Mouse (Mus musculus): ENCODE measurements at regions not wholly inside any gene's neighbourhood (a gene's known extent, or its start where the extent isn't known, plus 50 kb on each side); places are given as distances from the start of the nearest gene placed in this dataset.

DNA sequence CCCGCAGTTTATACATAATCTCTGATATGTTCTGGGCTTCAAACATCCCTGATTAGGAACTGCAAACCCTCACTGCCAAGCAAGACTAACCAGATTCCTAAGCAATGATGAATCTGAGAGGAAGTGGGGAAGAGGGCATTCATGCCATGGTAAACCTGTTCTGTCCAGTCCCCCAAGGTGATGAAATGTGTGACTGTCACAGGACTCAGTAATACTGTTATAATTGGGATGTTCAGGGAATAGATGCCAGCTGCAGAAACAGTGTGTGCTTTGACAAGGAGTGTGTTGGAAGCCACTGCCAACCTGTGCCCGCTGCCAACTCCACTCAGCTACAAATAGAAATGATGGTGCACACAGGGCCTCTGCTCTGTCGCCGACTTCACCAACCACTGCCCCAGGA, 466.0 kb downstream of the Efna5 start:
- peak; percentile 93 for DNase-seq (ENCODE audit: low read depth)

DNA sequence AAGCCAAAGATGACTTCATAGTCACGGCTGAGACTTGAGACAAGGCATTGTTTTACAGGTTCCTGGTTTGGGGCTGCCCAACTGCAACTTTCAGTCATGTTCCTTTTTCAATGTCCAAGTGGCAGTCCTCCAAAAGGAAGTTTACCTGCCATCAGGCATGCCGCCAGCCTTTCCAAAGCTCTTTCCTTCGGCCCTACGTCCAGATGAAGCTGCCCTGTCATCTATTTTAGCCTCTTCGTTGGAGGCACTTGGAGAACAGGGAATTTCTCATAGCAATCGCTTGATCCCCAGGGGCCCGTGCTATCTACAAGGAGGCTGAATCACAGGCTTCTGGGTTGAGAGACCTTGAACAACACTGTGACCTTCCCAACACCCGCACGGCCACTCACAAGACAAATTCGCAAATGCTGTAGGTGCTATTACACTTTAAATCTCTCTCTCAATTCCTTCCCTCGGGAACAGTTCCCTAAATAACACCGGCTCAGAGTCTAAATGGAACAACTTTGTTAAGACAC, 468.4 kb downstream of the Efna5 start:
- no peak for DNase-seq (ENCODE audit: low read depth)

DNA sequence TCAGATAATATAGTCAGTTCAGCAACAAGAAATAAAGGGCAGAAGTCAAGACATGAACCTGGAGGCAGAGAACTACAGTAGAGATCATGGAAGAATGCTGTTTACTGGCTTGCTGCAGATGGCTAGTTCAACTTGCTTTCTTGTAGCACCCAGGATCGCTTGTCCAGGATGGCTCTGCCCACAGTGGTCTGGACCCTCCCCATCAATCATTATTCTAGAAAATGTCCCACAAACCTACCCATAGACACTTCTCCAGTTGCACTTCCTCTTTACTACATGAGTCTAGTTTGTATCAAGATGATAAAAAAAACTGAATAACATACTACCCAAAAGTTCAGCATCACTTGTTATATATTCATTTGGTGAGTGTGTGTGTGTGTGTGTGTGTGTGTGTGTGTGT, 477.4 kb downstream of the Efna5 start:
- no peak for DNase-seq (ENCODE audit: low read depth)

DNA sequence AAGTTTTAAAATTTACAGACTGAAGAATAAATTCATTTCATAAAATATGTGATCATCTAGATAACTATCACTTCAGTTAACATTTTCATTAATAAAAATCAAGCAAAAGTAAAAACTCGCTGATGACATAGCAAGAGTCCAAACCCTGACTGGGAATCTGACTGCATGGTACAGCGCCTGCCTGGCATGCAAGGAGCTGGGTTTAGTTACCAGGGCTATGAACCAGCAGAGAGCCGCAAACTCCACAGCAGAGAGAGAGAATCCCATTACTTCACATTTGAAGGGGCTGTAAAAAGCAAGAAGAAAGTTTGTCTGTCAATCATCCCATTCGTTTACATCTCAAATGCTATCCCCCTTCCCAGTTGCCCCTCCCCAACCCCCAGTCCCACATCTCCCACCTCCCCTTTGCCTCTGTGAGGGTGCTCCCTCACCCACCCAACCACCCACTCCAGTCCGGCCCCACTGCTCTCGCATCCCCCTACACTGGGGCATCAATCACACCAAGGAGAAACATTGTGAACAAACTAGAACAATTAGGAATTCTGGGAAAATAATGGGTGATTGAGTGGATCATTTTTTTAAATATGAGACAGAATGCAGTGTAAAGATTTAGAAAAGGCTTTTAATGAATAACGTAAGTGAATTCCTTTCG, 487.6 kb downstream of the Efna5 start:
- DNase-seq (ENCODE audit: low read depth): no peak

DNA sequence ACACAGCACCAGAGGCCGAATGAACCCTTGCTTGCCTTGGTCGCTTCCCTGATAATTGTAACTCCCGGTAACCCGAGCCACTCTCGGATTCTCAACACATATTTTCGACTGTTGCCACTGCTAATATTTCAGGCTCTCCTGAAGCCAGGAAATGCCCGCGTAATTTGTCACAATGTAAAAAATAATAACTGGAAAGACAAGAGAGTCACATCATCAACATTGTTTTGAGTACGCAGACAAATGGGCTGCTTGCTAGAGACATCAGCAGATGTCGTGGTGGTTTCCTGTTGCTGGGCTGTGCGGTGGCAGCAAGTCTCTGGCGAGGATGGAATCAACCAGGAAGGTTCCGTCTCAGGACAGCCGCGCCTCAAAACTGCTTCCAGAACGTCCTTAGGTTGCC, 497.1 kb downstream of the Efna5 start:
- DNase-seq (ENCODE audit: low read depth): no peak

DNA sequence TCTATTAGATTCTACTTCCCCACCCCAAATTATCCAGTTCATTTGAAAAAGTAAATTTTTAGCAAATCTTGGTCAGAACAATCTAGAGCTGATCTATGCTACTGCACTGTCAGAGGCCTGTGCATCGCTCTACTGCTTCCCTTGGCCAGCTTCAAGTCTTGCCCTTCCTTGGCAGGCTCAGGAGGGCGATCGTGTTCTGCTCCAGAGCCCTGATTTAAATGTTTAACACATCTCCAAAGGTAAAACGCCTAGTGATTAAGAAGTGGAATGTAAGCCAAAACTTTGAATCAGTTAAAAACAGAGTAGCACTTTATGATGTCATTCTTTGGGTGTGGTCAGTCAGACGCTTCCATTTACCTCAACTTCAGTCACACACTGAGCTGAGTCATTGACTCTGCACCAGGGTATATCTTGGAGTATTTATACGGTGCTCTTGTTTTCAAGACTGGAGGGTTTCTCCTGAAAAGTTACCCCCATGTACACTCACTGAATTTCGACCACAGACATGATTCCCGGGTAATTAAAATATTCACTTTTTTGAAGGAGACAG, 502.2 kb downstream of the Efna5 start:
- DNase-seq (ENCODE audit: low read depth): no peak

DNA sequence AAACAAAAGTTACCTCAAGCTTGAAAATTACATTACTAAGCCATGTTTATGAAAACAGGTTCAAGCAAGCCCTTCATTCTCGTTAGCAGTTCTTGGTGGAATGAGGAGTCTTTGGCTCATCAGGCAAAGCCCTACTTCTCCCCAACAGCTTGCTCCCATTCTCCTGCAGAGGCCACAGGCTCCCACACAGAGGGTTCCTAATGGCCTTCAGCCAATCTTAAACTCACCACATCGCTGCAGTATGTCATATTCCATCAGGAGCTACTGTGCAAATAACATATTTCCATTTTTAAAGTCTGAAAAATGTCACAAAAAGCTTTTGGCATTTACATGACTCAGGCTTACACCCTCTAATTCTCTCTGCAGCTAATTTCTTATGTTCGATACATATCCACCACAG, 512.0 kb downstream of the Efna5 start:
- DNase-seq (ENCODE audit: low read depth): no peak

DNA sequence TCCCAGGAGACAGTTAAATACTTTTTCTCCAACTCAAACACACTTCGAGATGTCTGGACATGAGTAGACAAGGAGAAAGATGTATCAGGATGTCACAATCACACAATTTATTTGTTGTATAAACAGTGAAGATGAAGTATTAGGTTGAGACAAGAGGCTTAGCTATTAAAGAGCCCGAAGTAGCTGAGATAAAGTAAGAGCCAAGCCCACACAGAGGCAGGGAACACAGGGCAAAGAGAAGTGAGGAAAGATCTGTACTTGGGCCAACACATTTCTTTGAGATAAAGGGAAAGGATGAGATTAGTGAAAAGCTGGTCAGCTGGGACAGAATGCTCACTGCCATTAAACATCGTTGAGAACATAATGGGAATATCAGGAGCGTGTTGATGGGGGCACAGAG, 513.2 kb downstream of the Efna5 start:
- DNase-seq (ENCODE audit: low read depth): no peak

DNA sequence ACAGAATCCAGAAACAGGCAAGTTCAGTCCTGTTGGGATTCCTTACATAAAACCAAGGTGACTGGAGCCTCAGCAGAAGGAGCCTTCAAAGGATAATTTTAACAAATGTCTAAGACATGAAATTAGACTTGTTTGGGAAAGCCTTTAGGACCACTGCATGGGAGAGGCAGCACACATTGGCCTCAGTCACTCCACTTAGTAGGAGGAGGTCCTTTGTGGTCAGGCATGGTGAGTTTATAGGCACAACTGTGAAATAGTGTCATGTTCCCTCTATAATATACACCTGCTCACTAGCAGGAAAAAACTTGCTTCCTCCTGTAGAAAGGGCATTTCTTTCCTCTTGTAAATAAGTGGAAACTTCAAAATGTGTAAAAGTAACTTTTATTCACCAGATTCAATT, 522.8 kb downstream of the Efna5 start:
- DNase-seq (ENCODE audit: low read depth): no peak

DNA sequence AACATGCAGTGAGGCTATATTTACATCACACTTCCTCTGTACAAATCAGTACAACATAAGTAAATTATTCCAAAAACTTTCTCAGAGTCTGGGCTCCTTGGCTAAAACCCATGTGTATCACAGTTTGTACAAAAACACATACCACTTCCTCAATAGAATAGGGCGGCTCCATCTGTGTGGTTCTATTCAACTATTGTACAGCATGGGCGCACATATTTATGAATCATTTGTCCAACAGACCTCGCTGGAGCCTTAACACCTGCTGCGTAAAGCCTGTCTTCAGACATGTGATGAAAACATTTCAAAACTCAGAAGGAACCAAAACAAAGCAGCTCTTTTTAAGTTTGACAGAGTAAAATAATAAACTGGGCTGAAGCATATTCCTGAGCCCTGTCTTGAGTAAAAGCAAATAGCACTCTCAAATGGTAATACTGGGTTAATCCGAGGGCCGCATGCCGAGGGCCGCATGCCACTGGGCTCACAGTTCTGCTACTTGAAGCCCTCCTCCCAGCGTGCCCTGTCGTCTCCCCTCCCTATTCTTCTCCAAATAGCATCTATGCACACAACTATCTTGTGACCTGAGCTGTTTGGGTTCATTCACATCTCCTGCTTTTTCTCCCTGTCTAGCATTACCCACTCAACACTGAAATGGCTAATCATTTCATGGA, 543.1 kb downstream of the Efna5 start:
- no peak for DNase-seq (ENCODE audit: low read depth)

DNA sequence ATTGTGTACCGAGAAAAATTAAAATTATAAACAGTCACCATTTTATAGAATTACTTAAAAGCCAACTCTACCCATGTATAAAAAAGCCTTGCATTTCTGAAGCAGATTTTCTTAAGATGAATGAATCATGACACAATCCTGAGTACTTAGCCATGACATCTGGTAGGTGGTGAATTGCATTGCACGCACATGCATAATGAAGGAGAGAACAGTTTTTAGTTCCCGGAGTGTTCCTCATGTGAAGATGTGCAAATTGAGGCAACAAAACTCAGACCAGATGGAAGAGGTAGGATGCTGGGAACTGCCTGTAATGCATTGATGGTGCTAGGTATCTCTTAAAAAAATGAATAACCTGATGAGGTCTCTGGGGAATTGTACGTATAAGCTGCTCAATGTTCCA, 550.9 kb downstream of the Efna5 start:
- DNase-seq (ENCODE audit: low read depth): no peak

DNA sequence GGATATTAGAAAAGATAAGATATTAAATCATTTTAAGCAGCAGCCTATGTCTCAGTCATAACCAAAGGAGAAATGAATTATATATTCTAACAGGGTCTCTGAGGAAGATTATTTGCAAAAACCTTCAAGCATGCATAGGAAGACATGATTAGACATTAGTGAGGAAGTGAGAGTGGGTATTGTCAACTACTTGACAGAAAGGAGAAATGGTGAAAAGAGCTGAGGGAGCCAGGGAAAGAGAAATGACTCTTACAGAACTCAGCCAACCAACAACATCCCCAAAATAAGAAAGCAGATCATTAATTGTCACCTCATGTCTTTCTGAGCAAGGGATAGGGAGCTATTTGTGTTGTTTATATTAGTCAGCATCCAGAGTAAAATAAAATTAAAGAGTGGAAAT, 554.3 kb downstream of the Efna5 start:
- DNase-seq (ENCODE audit: low read depth): no peak

DNA sequence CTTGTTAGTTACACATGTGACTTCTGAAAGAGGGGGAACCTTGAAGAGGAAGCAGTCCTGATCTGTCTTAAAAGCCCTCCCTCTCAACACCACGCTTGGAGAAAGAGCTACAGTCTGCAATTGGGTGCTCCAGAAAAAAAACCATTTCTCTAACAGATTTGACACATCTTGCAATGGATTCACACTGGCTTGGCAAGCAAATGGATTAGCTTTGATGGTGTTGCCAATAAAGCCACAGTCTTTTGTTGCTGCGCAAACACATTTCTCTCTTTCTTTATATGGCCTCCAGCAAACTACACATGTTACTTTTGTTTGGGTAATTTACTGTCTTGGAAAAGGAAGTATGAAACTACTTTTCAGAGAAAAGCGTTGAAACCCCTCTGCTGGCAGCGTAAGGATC, 562.1 kb downstream of the Efna5 start:
- DNase-seq (ENCODE audit: low read depth): no peak

DNA sequence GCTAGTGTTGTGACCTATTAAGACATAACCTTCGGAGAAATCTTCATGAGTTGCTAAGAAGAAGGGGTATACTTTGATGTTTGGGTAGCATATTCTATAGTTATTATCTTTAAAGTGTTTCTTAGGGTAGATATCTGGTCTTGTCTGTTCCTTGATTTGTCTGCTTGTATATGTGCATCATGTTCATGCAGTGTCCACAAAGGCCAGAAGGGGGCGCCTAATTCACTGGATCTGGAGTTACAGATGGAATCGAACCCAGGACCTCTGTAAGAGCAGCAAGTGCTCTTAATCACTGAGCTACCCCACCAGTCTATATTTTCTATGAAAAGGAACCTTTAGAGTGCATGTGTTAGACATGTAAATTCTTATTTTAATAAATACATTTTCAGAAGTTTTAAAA, 571.1 kb downstream of the Efna5 start:
- no peak for DNase-seq (ENCODE audit: low read depth)

DNA sequence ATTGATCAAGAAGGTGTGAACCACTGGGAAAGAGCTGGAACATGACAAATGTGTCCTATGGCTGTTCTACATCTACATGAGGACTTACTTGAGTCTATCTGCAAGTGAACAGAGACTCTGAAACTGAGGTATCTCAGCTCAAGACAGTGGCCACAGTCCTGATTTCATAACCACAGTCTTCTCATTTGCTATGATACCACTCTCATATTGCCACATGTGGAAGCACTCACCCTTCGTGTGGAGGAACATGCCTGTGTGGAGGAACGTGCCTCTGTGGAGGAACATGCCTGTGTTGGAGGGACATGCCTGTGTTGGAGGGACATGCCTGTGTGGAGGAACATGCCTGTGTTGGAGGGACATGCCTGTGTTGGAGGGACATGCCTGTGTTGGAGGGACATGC, 574.0 kb downstream of the Efna5 start:
- no peak for DNase-seq (ENCODE audit: low read depth)

DNA sequence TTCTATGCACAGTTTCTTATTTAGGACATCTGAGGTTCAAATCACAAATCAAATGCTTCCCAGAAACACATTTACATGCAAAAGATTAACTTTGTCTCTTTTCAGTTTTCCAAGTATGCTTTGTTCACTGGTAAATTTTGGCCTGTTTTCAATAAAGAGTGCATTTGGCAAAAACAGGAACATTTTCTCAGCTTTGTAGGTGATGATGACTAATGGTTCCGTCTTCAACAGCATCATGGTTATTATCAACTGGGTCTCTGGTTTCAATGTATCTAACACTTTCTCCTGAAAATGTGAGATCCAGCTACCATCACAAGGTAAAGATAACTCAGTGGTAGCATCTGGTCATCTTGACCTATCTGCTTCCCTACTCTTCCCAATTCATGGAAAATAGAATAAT, 574.6 kb downstream of the Efna5 start:
- no peak for DNase-seq (ENCODE audit: low read depth)

DNA sequence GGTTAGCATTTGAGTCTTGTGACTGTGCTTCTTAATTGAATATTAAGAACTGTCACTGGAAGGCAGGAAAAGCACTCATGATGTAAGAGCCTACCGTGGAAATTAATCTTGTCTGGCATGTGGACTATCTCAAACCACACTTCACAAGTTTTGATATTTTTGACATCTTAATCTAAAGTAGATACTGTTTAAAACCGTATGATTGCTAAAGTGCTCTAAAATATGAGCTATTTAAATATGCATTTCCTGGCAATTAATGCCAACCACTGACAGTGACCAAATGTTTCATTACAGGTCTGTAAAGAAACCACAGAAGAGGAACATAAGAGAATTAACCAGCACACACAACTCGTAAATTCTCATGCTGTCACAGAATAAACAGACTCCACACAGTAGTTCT, 576.0 kb downstream of the Efna5 start:
- no peak for DNase-seq (ENCODE audit: low read depth)

DNA sequence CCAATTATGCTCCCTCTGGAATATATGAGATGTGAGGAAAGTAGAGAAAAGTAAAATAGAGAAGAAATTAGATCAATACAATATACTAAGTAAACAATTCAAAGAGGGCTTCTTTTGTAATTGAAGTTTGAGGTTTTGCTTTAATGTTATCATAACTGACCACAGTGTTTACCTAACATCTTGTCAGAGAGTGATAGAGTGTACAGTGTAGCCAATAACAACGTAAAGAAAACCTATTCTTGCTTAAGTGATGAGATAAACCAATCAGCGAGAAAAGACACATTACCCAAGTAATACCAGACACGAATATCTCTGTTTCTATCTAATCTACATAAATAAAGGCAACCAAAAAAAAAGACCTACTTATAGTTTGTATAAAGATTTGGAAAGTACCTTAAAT, 577.0 kb downstream of the Efna5 start:
- DNase-seq (ENCODE audit: low read depth): no peak

DNA sequence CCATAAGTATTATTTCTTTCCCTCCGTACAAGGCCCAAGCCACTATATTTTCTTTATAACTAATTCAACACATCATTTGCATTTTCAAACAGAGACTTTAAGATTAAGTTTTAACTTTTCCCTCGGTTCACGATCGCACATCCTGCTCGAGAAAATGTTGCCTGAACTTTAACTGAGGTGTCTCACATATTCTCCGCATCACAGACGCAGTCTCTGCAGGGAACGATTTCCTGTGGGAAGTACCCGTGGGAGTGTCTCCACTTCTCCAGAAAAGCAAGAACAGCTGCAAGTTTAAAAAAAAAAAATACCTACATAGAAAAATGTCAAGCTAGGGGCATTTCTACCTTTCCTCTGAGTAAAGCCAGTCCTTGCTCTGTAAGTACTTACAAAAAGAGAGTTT, 581.2 kb downstream of the Efna5 start:
- no peak for DNase-seq (ENCODE audit: low read depth)

DNA sequence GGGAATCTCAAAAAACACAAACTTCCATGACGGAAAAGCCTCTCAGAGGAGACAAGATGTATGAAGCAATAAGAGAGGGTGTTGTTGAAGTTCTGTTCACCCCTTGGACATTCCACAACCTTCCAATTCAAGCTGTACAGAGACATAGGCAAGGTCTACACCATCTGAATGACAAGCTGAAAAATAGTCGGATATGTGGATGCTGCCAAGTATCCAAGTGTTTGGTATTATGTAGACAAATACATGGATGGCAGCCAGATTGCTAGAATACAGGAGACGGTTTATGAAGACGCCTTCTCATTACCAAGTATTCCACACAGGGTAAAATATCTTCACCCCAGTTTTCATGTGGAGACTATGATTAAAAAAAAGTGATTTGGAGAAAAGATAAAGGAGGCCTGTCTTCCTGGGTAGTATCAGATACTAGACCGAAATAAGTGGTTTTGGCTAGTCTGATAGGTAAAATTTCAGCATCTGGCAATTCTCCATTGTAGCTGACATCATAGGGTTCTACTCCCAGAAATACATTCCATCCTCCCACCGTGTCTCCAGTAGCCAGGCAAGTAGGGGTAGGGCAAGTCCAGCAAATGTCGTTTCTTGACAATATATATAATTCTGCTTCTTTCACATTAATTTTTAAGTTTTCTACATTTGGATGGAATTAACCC, 583.6 kb downstream of the Efna5 start:
- DNase-seq (ENCODE audit: low read depth): no peak

DNA sequence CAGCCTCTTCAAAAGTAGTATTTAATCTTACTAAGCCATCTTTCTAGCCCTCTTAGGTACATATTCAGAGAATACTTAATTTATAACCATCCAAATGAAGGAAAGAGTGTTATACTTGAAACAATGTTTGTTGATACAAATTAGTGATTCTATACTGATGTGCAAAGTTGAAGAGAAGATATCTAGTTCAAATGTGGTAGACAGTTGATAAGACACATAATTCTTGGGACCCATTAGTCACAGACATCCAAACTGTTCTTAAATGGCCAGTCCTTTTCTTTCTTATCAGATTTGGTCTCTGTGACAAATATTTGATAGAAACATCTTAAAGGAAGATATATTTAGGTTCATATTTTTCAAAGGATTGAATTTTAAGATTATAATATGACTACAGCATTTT, 585.7 kb downstream of the Efna5 start:
- DNase-seq (ENCODE audit: low read depth): no peak

DNA sequence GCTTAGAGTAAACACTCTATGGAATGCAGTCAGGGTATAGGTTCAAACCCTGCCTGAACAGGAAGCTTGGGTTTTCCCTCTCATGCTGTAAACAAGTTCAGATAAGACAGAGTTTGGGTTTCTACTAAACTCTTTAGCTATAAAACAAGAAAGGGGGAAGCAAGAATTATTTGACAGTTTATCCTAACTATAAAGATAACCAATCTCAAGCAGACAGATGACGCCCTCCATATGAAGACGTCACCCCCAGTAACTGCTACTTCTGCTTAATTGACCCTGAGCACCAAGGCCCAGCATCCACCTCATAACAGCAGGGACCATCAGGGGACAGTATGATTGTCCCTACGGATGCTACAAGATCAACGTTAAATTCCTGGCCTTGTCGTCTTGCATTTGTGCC, 588.4 kb downstream of the Efna5 start:
- DNase-seq (ENCODE audit: low read depth): no peak

DNA sequence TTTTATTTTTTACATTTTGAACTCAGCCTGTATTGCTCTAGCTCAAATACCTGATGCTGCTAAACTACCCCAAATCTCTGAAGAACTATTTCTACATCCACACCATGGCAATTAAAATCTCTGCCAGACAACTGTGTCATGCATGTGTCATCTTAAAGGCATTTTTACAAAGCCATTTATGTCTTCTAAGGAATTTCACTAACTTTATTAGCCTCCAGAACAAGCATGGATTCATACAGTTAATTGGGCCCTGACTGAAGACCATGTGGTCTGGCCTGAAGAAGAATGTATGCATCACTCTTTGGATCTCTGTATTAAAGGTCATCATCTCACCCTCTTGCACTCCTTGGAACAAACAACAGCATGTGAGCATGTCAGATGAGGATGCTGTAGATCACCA, 593.5 kb downstream of the Efna5 start:
- DNase-seq (ENCODE audit: low read depth): no peak

Measured in gonadal fat pad, adult 2 months (tissue).